Mouse (Mus musculus) heart, embryonic 11.5 days (tissue): ENCODE data around the gene AI467606. TPM values are rescaled to one million over a fixed set of nuclear protein-coding genes. Genes with fewer than 3 reads are reported as not detected.

Experiments
- ATAC-seq: fragments of 200-750 bp; cut with Nextera tagmentation; replicated peaks from 2 replicates; pipeline ENCODE4 v1.8.0; 2017; ENCODE audit warnings: moderate library complexity; ENCODE audit not compliant: insufficient number of reproducible peaks, low FRiP score, low TSS enrichment
- H3K27ac ChIP-seq: fragments of 300-500 bp; sonication (generic); 2 replicates; pipeline ENCODE4 v1.5.1; 2014; ENCODE audit warnings: mild to moderate bottlenecking, low read depth, low read length
- H3K27me3 ChIP-seq: fragments of 300-500 bp; sonication (generic); 2 replicates; pipeline ENCODE4 v1.6.1; 2014; ENCODE audit warnings: mild to moderate bottlenecking, low read length, mixed read lengths; ENCODE audit not compliant: control insufficient read depth, insufficient read depth
- H3K36me3 ChIP-seq: fragments of 300-500 bp; sonication (generic); 2 replicates; pipeline ENCODE4 v1.6.1; 2014; ENCODE audit warnings: mild to moderate bottlenecking, low read length, moderate library complexity, mixed read lengths; ENCODE audit not compliant: control insufficient read depth, insufficient read depth
- H3K4me1 ChIP-seq: fragments of 300-500 bp; sonication (generic); 2 replicates; pipeline ENCODE4 v1.6.1; 2014; ENCODE audit warnings: low read length; ENCODE audit not compliant: control insufficient read depth, insufficient read depth
- H3K4me2 ChIP-seq: fragments of 300-500 bp; sonication (generic); 2 replicates; pipeline ENCODE4 v1.6.1; 2014; ENCODE audit warnings: mild to moderate bottlenecking, moderate library complexity
- H3K4me3 ChIP-seq: fragments of 300-500 bp; sonication (generic); 2 replicates; pipeline ENCODE4 v1.5.1; 2014; ENCODE audit warnings: low read depth, low read length
- H3K9ac ChIP-seq: fragments of 300-500 bp; sonication (generic); 2 replicates; pipeline ENCODE4 v1.6.1; 2014; ENCODE audit warnings: mild to moderate bottlenecking, low read depth, low read length, moderate library complexity
- H3K9me3 ChIP-seq: fragments of 300-500 bp; sonication (generic); replicated peaks from 2 replicates; pipeline ENCODE4 v1.6.1; 2016; ENCODE audit warnings: low read length; ENCODE audit not compliant: control insufficient read depth
- WGBS: fragments of 180-500 bp; shearing (Covaris S2); extraction: QIAGEN DNeasy Blood & Tissue Kit; methylation state at CpG from one replicate; pipeline ENCODE4 v1.1.7; 2014; ENCODE audit not compliant: insufficient replicate concordance; 5-methylcytosine and 5-hydroxymethylcytosine counted together
- polyA plus RNA-seq: library from polyadenylated mRNA; unstranded; fragments of >200 nt; fragmentation: Nextera tagmentation; extraction: Ambion mirVana; gene quantifications from 2 replicates; pipeline ENCODE4 v1.2.1, GENCODE M21; 2014

AI467606 gene
- polyA plus RNA-seq, 1 experiment from 2014 or later = 0.96 TPM

DNA sequence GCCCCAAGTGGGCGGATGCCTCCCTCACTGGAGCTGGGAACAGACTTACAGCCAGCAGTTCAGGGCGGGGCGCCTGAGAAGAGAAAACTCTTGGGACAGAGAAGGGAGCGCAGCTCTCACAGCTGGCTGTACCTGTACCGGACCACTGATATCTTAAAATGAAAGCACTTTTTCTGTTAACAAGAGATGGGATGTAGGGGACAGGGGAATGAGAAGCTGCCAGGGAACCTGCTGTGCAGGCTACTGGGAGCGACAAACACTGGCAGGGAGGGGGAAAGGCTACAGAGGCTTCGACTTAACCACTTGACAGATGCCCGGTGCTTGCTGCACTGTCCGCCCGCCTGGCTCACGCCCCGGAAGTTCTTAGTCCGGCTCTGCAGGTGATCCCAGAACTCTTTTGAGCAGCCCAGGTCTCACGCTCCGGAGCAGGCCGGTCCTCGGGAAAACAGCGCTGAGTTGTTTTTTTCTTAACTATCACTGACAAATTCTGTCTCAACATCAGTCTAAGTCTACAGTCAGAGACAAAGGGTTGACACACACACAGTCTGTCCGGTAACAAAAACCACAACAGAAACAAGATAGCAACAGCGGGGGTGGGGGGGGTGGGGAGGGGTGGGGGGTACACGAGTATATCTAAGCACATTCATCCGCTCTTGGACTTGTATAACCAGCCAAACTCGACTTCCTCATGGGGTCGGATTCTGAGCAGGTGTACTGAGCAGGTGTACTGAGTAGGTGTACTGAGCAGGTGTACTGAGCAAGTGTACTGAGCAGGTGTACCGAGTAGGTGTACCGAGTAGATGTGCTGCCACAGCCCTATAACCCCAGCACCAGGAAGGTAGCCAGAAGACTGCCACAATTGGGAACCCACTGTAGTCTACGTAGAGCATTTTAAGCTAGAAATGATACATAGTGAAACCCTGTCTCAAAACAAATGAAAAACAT is 2.0 kb upstream of the AI467606 start:
- ATAC-seq = 0 out of 2 replicates have a peak, but pooled peaks have one; percentile 46
- Histone ChIP-seq H3K4me2 (peak overlapping the region; percentile 66), H3K36me3 (no peaks in the 10 kb centered on the region), H3K4me1 (peaks cover 14% of the 10 kb centered on the region; the same call in 1 of the 2 replicates), H3K4me3 (peak overlapping the region; percentile 23), H3K9me3 (no peaks in the 10 kb centered on the region), H3K27ac (no peak overlapping the region), H3K27me3 (no peaks in the 10 kb centered on the region), H3K9ac (peak overlapping the region; percentile 66)
- WGBS = 20% methylated on average over 27 of the region's 27 CpGs

DNA sequence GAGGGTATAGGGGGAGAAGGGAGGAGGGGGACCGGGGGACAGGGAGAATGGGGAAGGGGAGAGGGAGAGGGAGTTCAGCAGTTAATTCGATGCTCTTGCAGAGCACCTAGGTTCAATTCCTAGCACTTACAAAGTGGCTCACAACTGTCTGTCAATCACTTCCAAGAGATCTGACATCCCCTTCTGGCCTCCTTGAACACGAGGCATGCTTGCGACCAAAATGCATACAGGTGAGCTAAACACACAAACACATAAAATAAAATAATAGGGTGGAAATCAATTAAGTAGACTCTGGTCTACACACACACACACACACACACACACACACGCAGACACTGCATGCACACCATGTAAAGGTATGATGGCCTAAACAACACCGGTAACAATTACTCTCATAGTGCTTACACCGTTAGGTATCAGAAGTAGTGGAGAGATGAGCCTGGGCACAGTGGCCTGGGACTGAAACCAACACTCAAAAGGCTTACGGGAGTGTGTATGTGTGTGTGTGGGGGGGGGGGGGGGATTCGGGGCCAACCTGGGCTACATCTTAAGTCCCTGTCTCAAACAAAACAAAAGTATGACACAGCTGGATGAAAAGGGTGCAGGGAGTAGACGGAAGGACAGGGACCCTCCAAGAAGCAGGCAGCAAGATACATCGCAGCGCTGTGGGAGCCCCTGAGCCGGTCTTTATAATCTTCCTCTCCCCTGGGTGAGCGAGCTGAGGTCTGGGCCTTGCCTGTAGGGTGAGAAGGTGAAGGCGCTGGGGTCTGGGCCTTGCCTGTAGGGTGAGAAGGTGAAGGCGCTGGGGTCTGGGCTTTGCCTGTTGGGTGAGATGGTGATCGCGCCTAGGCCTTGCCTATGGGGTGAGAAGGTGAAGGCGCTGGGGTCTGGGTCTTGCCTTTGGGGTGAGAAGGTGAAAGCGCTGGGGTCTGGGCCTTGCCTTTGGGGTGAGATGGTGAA is 725 bp upstream of the AI467606 start:
- ATAC-seq = no peak
- no peaks in the 10 kb centered on the region for H3K36me3 ChIP-seq
- H3K4me3 ChIP-seq = no peak overlapping the region
- H3K27ac ChIP-seq = no peak overlapping the region
- no peak overlapping the region for H3K9ac ChIP-seq
- peak overlapping the region; percentile 30 for H3K4me2 ChIP-seq
- H3K4me1 ChIP-seq = peaks cover 14% of the 10 kb centered on the region; the same call in 1 of the 2 replicates
- H3K27me3 ChIP-seq = no peaks in the 10 kb centered on the region
- no peaks in the 10 kb centered on the region for H3K9me3 ChIP-seq
- WGBS = 81% methylated on average over 20 of the region's 20 CpGs

DNA sequence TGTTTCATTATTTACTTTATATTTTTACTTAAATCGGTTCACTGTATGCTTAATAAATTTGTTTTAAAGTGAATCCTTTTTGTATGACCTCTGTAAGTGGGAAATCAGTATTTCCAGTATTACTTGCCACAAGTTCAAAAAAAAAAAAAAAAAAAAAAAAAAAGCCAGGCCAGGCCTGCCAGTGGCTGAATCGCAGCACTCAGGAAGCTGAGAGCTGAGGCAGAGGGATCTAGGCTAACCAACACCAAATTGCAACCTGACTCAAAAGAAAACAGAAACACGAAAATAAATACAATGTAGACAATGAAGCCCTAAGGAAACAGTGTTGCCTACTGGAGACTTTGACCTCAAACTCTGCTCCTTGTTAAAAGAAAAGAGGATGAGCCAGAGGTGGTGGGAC is 2.8 kb downstream of the AI467606 start:
- no peak overlapping the region for H3K27ac ChIP-seq
- no peak overlapping the region for H3K9ac ChIP-seq
- ATAC-seq = no peak
- no peaks in the 10 kb centered on the region for H3K27me3 ChIP-seq
- H3K4me1 ChIP-seq = peaks cover 12% of the 10 kb centered on the region; the same call in 1 of the 2 replicates
- H3K9me3 ChIP-seq = no peaks in the 10 kb centered on the region
- no peak overlapping the region for H3K4me2 ChIP-seq
- H3K36me3 ChIP-seq = no peaks in the 10 kb centered on the region
- no peak overlapping the region for H3K4me3 ChIP-seq
- 74% methylated on average over 3 of the region's 3 CpGs for WGBS

DNA sequence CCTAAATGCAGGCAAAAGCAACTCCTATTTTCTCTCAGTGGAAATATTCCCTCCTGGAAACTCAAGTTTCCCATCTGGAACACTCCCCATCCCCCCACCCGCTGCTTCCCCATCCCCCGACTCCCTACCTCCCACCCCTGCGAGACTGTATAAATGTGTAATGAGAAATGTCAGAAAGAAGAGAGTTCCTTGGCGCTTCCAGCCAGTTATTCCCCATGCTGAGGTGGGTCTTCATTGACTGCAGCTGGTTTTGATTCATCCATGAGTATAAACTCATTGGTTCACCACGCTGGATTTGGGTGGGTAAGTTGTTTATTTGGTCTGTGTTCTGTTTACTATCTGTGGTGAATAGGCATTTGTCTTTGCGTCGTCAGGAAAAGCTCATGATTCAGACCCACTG is 5.3 kb downstream of the AI467606 start:
- no peak overlapping the region for H3K4me3 ChIP-seq
- WGBS = 67% methylated on average over 7 of the region's 7 CpGs
- H3K27me3 ChIP-seq = no peaks in the 10 kb centered on the region
- no peaks in the 10 kb centered on the region for H3K36me3 ChIP-seq
- no peak overlapping the region for H3K9ac ChIP-seq
- no peak for ATAC-seq
- 0 out of 2 replicates have a peak, but pooled peaks cover 5% of the 10 kb centered on the region for H3K4me1 ChIP-seq
- H3K9me3 ChIP-seq = no peaks in the 10 kb centered on the region
- no peak overlapping the region for H3K4me2 ChIP-seq
- H3K27ac ChIP-seq = no peak overlapping the region

DNA sequence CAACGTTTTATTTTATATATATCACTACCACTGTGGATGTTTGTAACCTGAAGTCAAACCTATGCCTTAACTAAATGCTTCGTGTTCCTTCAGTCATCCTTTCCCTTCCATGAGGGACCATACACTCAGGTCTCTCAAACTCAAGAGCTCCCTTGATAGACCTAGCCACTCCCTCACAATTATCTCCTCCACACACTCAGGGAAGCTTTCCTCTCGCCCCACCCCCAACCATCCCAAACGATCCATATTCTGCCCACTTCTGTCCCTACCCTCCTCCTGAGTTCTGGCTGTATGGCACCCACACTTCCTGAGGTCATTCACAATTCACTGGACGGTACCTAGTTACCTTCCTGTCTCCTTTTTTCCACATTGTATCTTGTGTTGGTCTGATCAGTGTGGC is 7.4 kb downstream of the AI467606 start:
- Histone ChIP-seq H3K27ac (no peak overlapping the region), H3K9me3 (no peaks in the 10 kb centered on the region), H3K27me3 (no peaks in the 10 kb centered on the region), H3K4me2 (no peak overlapping the region), H3K36me3 (no peaks in the 10 kb centered on the region), H3K9ac (no peak overlapping the region), H3K4me1 (no peaks in the 10 kb centered on the region), H3K4me3 (no peak overlapping the region)
- WGBS = 75% methylated on average over 5 of the region's 5 CpGs
- ATAC-seq = no peak

DNA sequence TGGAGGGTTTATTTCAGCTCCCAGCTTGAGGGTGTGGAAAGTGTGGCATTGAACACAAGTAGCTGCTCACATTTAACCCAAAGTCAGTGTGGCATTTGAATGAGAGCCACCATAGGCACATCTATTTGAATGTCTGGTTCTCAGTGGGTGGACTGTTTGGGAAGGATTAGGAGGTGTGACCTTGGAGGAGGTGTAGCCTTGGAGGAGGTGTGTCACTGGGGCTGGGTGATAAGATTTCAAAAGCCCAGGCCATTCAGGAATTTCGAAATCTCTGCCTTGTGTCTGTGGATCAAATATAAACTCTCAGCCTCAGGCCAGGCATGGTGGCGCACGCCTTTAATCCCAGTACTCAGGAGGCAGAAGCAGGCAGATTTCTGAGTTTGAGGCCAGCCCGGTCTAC is 7.8 kb downstream of the AI467606 start:
- H3K27ac ChIP-seq = no peak overlapping the region
- WGBS = 85% methylated on average over 4 of the region's 4 CpGs
- no peak overlapping the region for H3K4me2 ChIP-seq
- no peaks in the 10 kb centered on the region for H3K4me1 ChIP-seq
- ATAC-seq = no peak
- H3K27me3 ChIP-seq = no peaks in the 10 kb centered on the region
- H3K9me3 ChIP-seq = no peaks in the 10 kb centered on the region
- no peaks in the 10 kb centered on the region for H3K36me3 ChIP-seq
- no peak overlapping the region for H3K9ac ChIP-seq
- no peak overlapping the region for H3K4me3 ChIP-seq

DNA sequence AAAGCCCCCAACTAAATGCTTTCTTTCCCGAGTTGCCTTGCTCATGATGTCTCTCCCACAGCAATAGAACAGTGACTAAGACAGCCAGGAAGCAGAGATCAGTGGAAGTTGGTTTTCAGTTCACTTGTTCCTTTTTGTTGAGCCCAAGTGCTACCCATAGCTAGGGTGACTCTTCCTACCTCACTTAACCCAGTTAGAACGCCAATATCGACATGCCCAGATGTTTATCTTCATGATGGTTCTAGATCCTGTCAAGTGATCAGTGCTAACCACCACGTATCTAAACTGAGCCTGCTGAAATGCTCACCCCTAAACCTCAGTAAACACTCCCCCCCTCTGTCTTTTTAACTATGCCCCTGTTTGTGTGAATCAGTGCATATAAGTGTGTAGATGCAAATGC is 8.4 kb downstream of the AI467606 start:
- no peaks in the 10 kb centered on the region for H3K36me3 ChIP-seq
- 84% methylated on average over 4 of the region's 4 CpGs for WGBS
- ATAC-seq = no peak
- no peaks in the 10 kb centered on the region for H3K27me3 ChIP-seq
- no peak overlapping the region for H3K4me2 ChIP-seq
- H3K9me3 ChIP-seq = no peaks in the 10 kb centered on the region
- no peak overlapping the region for H3K9ac ChIP-seq
- no peak overlapping the region for H3K27ac ChIP-seq
- no peaks in the 10 kb centered on the region for H3K4me1 ChIP-seq
- no peak overlapping the region for H3K4me3 ChIP-seq

DNA sequence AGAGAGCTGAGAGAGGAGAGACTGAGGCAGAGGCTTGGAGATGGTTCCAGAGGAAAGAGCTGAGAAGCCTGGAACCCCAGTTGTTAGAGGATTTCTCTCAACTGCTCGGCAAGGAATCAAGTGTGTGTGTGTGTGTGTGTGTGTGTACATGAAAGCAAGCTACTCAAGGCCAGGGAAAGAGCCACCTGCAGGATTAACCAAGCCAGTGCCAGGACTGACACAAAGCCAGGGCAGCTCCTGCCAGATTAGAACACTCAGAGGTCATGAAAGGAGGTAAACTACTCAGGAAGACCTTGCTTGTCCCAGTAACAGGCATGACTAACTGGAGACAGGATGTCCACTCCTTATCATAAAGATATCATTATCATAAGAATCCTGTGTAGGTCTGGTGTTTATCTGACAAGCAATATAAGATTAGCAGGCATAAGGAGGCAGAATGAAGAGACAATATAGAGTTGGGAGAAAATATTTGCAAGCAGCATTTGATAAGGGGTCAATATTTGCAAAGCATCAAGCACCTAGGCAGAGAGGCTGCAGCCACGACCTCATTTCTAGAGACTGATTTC is 10.4 kb downstream of the AI467606 start:
- no peaks in the 10 kb centered on the region for H3K36me3 ChIP-seq
- no peak overlapping the region for H3K27ac ChIP-seq
- H3K9ac ChIP-seq = no peak overlapping the region
- WGBS = 19% methylated on average over 2 of the region's 2 CpGs
- H3K9me3 ChIP-seq = no peaks in the 10 kb centered on the region
- no peak overlapping the region for H3K4me2 ChIP-seq
- no peak for ATAC-seq
- H3K4me1 ChIP-seq = no peaks in the 10 kb centered on the region
- H3K4me3 ChIP-seq = no peak overlapping the region
- H3K27me3 ChIP-seq = 0 out of 2 replicates have a peak, but pooled peaks cover 2% of the 10 kb centered on the region
